Mouse (Mus musculus): ENCODE results near the gene Sf3b4. TPM values are rescaled to one million over a fixed set of nuclear protein-coding genes. Genes with fewer than 3 reads are reported as not detected.

The Sf3b4 gene
- polyA plus RNA-seq, 1 experiment, result 62.7 TPM

- peaks cover 31% of the 10 kb centered on the region for H3K4me1 ChIP-seq (ENCODE audit: control insufficient read depth, insufficient read depth, low read length)
- TF ChIP-seq CTCF (IDR thresholded peaks at IDR 0.05; ENCODE audit: low read depth, low read length) (no peak), POLR2A (IDR thresholded peaks at IDR 0.05; ENCODE audit: borderline replicate concordance, low read depth, low read length) (no peak)
- H3K4me3 ChIP-seq (ENCODE audit: insufficient read depth, low read length), result 0 out of 2 replicates have a peak overlapping the region, but pooled peaks have one; percentile 2
- H3K27ac ChIP-seq (ENCODE audit: insufficient read depth, low read depth, low read length), result peak overlapping the region; percentile 85
Observed at GRCm38 (mm10) chr3:96159820-96160219, 12.3 kb upstream of the Sf3b4 start.

- no peak for TF ChIP-seq CTCF (IDR thresholded peaks at IDR 0.05; ENCODE audit: low read depth, low read length)
- no peak for TF ChIP-seq POLR2A (IDR thresholded peaks at IDR 0.05; ENCODE audit: borderline replicate concordance, low read depth, low read length)
- Histone ChIP-seq H3K4me1 (ENCODE audit: control insufficient read depth, insufficient read depth, low read length) (peaks cover 31% of the 10 kb centered on the region), H3K27ac (ENCODE audit: insufficient read depth, low read depth, low read length) (peak overlapping the region; percentile 85), H3K4me3 (ENCODE audit: insufficient read depth, low read length) (peak overlapping the region; percentile 39)
Observed at GRCm38 (mm10) chr3:96160222-96160802, 11.8 kb upstream of the Sf3b4 start.

GRCm38 (mm10) chr3:96160803-96161516, 11.2 kb upstream of the Sf3b4 start:
- no peak for TF ChIP-seq CTCF (IDR thresholded peaks at IDR 0.05; ENCODE audit: low read depth, low read length)
- no peak for TF ChIP-seq POLR2A (IDR thresholded peaks at IDR 0.05; ENCODE audit: borderline replicate concordance, low read depth, low read length)
- Histone ChIP-seq H3K27ac (ENCODE audit: insufficient read depth, low read depth, low read length) (peak overlapping the region; percentile 68), H3K4me1 (ENCODE audit: control insufficient read depth, insufficient read depth, low read length) (peaks cover 31% of the 10 kb centered on the region), H3K4me3 (ENCODE audit: insufficient read depth, low read length) (peak overlapping the region; percentile 39)

- peak within 1 kb of the TSS; percentile 39 for H3K4me3 ChIP-seq (ENCODE audit: insufficient read depth, low read length)
- peak within 1 kb of the TSS; percentile 68 for H3K27ac ChIP-seq (ENCODE audit: insufficient read depth, low read depth, low read length)
- no peak for TF ChIP-seq POLR2A (IDR thresholded peaks at IDR 0.05; ENCODE audit: borderline replicate concordance, low read depth, low read length)
- TF ChIP-seq CTCF (IDR thresholded peaks at IDR 0.05; ENCODE audit: low read depth, low read length), result no peak
- H3K4me1 ChIP-seq (ENCODE audit: control insufficient read depth, insufficient read depth, low read length), result peaks cover 31% of the 10 kb centered on the region
Observed at GRCm38 (mm10) chr3:96161869-96162840, 10.0 kb upstream of the Sf3b4 start, which contains the start of gene Mtmr11. Mtmr11 (plus strand) TSS chr3:96162004.

GRCm38 (mm10) chr3:96163040-96163439, 9.1 kb upstream of the Sf3b4 start:
- Histone ChIP-seq H3K27ac (ENCODE audit: insufficient read depth, low read depth, low read length) (no peak overlapping the region), H3K4me1 (ENCODE audit: control insufficient read depth, insufficient read depth, low read length) (peaks cover 31% of the 10 kb centered on the region), H3K4me3 (ENCODE audit: insufficient read depth, low read length) (no peak overlapping the region)
- TF ChIP-seq CTCF (IDR thresholded peaks at IDR 0.05; ENCODE audit: low read depth, low read length) (no peak), POLR2A (IDR thresholded peaks at IDR 0.05; ENCODE audit: borderline replicate concordance, low read depth, low read length) (no peak)

- TF ChIP-seq POLR2A (IDR thresholded peaks at IDR 0.05; ENCODE audit: borderline replicate concordance, low read depth, low read length) (no peak), CTCF (IDR thresholded peaks at IDR 0.05; ENCODE audit: low read depth, low read length) (no peak)
- H3K4me1 ChIP-seq (ENCODE audit: control insufficient read depth, insufficient read depth, low read length), result peaks cover 16% of the 10 kb centered on the region
- no peak overlapping the region for H3K27ac ChIP-seq (ENCODE audit: insufficient read depth, low read depth, low read length)
- H3K4me3 ChIP-seq (ENCODE audit: insufficient read depth, low read length), result no peak overlapping the region
Observed at GRCm38 (mm10) chr3:96168466-96169158, 3.5 kb upstream of the Sf3b4 start.

- TF ChIP-seq CTCF (IDR thresholded peaks at IDR 0.05; ENCODE audit: low read depth, low read length) (no peak), POLR2A (IDR thresholded peaks at IDR 0.05; ENCODE audit: borderline replicate concordance, low read depth, low read length) (no peak)
- peak overlapping the region; percentile 47; the same call in 1 of the 2 replicates for H3K27ac ChIP-seq (ENCODE audit: insufficient read depth, low read depth, low read length)
- H3K4me3 ChIP-seq (ENCODE audit: insufficient read depth, low read length), result peak overlapping the region; percentile 9; the same call in 1 of the 2 replicates
- H3K4me1 ChIP-seq (ENCODE audit: control insufficient read depth, insufficient read depth, low read length), result peaks cover 28% of the 10 kb centered on the region
Observed at GRCm38 (mm10) chr3:96170276-96170675, 1.9 kb upstream of the Sf3b4 start.

GRCm38 (mm10) chr3:96170976-96171545, 1.1 kb upstream of the Sf3b4 start:
- Histone ChIP-seq H3K4me1 (ENCODE audit: control insufficient read depth, insufficient read depth, low read length) (peaks cover 32% of the 10 kb centered on the region), H3K4me3 (ENCODE audit: insufficient read depth, low read length) (peak overlapping the region; percentile 75), H3K27ac (ENCODE audit: insufficient read depth, low read depth, low read length) (peak overlapping the region; percentile 94)
- TF ChIP-seq POLR2A (IDR thresholded peaks at IDR 0.05; ENCODE audit: borderline replicate concordance, low read depth, low read length), result no peak

All from bone marrow macrophage, adult 2 months (primary cell).